Mouse (Mus musculus) lung, postnatal 0 days (tissue): ENCODE measurements around the gene Smpd2. TPM values are rescaled to one million over a fixed set of nuclear protein-coding genes. Genes with fewer than 3 reads are reported as not detected.
A peak's percentile ranks its signal among the peaks of the same experiment; 100 is the strongest.

Experiments used
- ATAC-seq: fragments of 200-750 bp; cut with Nextera tagmentation; 2 replicates; pipeline ENCODE4 v1.8.0; 2017; ENCODE audit warnings: moderate library complexity
- DNase-seq: peaks from one replicate; pipeline ENCODE4 v3.0.0-alpha.2; 2016; ENCODE audit warnings: low spot score
- H3K27ac ChIP-seq: fragments of 300-500 bp; sonication (generic); 2 replicates; pipeline ENCODE4 v1.5.1; 2014; ENCODE audit warnings: antibody characterized with exemption, mild to moderate bottlenecking, low read length, mixed read lengths
- H3K27me3 ChIP-seq: fragments of 300-500 bp; sonication (generic); replicated peaks from 2 replicates; pipeline ENCODE4 v1.6.1; 2014; ENCODE audit warnings: low read length, mixed read lengths; ENCODE audit not compliant: insufficient read depth
- H3K36me3 ChIP-seq: fragments of 300-500 bp; sonication (generic); 2 replicates; pipeline ENCODE4 v1.6.1; 2014; ENCODE audit warnings: low read length, mixed read lengths; ENCODE audit not compliant: insufficient read depth
- H3K4me1 ChIP-seq: fragments of 300-500 bp; sonication (generic); 2 replicates; pipeline ENCODE4 v1.6.1; 2014; ENCODE audit warnings: antibody characterized with exemption, low read depth, low read length, mixed read lengths; ENCODE audit not compliant: insufficient read depth
- H3K4me2 ChIP-seq: fragments of 300-500 bp; sonication (generic); replicated peaks from 2 replicates; pipeline ENCODE4 v1.6.1; 2014; ENCODE audit warnings: low read depth, mild to moderate bottlenecking, low read length, moderate library complexity, mixed read lengths
- H3K4me3 ChIP-seq: fragments of 300-500 bp; sonication (generic); 2 replicates; pipeline ENCODE4 v1.5.1; 2014; ENCODE audit warnings: low read depth, low read length
- H3K9ac ChIP-seq: fragments of 300-500 bp; sonication (generic); replicated peaks from 2 replicates; pipeline ENCODE4 v1.6.1; 2014; ENCODE audit warnings: low read depth, mild to moderate bottlenecking
- H3K9me3 ChIP-seq: fragments of 300-500 bp; sonication (generic); 2 replicates; pipeline ENCODE4 v1.6.1; 2016; ENCODE audit warnings: low read length, mixed read lengths
- CTCF ChIP-seq: IDR thresholded peaks from 2 replicates; pipeline ENCODE4 v1.5.1; 2016; ENCODE audit warnings: antibody characterized with exemption, mild to moderate bottlenecking
- EP300 ChIP-seq: IDR thresholded peaks from 2 replicates; pipeline ENCODE4 v1.6.1; 2016; ENCODE audit warnings: antibody characterized with exemption, mild to moderate bottlenecking, control low read depth
- WGBS: fragments of 180-500 bp; shearing (Covaris S2); extraction: QIAGEN DNeasy Blood & Tissue Kit; methylation state at CpG from one replicate; pipeline ENCODE4 v1.1.7; 2014; 5-methylcytosine and 5-hydroxymethylcytosine counted together
- polyA plus RNA-seq: library from polyadenylated mRNA; unstranded; fragments of >200 nt; fragmentation: Nextera tagmentation; extraction: Ambion mirVana; gene quantifications from 2 replicates; pipeline ENCODE4 v1.2.1, GENCODE M21; 2015

The Smpd2 gene
- polyA plus RNA-seq, 1 experiment from 2014 or later = 58.6 TPM

GRCm38 (mm10) chr10:41529972-41530371, 39.8 kb upstream of the Smpd2 start:
- Histone ChIP-seq H3K9ac (no peak overlapping the region), H3K27ac (no peak overlapping the region), H3K9me3 (no peaks in the 10 kb centered on the region), H3K4me3 (no peak overlapping the region), H3K27me3 (no peaks in the 10 kb centered on the region), H3K4me1 (no peaks in the 10 kb centered on the region), H3K4me2 (no peak overlapping the region), H3K36me3 (peaks cover 10% of the 10 kb centered on the region)
- ATAC-seq (no peak), DNase-seq (no peak)
- 89% methylated on average over 5 of the region's 5 CpGs for WGBS
- TF ChIP-seq EP300 = no peak
- no peak for TF ChIP-seq CTCF

GRCm38 (mm10) chr10:41525696-41526095, 35.5 kb upstream of the Smpd2 start:
- no peak overlapping the region for H3K4me3 ChIP-seq
- no peak overlapping the region for H3K4me2 ChIP-seq
- peaks cover 9% of the 10 kb centered on the region for H3K4me1 ChIP-seq
- peaks cover 10% of the 10 kb centered on the region for H3K36me3 ChIP-seq
- H3K27ac ChIP-seq = no peak overlapping the region
- no peaks in the 10 kb centered on the region for H3K27me3 ChIP-seq
- no peak overlapping the region for H3K9ac ChIP-seq
- WGBS = 77% methylated on average over 1 of the region's 1 CpGs
- no peak for ATAC-seq
- TF ChIP-seq CTCF = no peak
- no peak for TF ChIP-seq EP300
- no peaks in the 10 kb centered on the region for H3K9me3 ChIP-seq
- DNase-seq = no peak

GRCm38 (mm10) chr10:41523386-41523785, 33.2 kb upstream of the Smpd2 start:
- ATAC-seq (no peak), DNase-seq (peak; percentile 45)

DNA sequence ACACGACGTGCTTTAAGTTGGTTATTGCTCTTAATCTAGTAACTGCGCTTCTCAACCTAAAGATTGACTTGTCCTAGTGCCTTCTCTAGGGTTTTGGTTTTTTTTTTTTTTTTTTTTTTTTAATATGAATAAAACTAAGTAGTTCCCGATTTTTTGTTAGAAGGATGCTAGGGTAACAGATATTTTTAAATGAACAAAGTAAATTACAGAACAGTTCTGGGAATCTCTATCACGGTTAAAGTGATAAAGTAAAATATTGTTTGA, 30.2 kb upstream of the Smpd2 start:
- DNase-seq (no peak), ATAC-seq (no peak)
- Histone ChIP-seq H3K4me2 (peak overlapping the region; percentile 52), H3K4me3 (peak overlapping the region; percentile 98), H3K9me3 (no peaks in the 10 kb centered on the region), H3K27ac (no peak overlapping the region; the same call in 1 of the 2 replicates), H3K9ac (peak overlapping the region; percentile 95), H3K4me1 (peaks cover 10% of the 10 kb centered on the region), H3K36me3 (no peaks in the 10 kb centered on the region), H3K27me3 (no peaks in the 10 kb centered on the region)
- WGBS = 1% methylated on average over 5 of the region's 5 CpGs
- TF ChIP-seq CTCF = no peak
- no peak for TF ChIP-seq EP300

More at GRCm38 (mm10) chr10:41523386-41523785, 33.2 kb upstream of the Smpd2 start:
- no peaks in the 10 kb centered on the region for H3K27me3 ChIP-seq
- H3K4me2 ChIP-seq = no peak overlapping the region
- 39% methylated on average over 3 of the region's 3 CpGs for WGBS
- no peaks in the 10 kb centered on the region for H3K9me3 ChIP-seq
- H3K4me1 ChIP-seq = peaks cover 10% of the 10 kb centered on the region
- H3K27ac ChIP-seq = 0 out of 2 replicates have a peak overlapping the region, but pooled peaks have one; percentile 29
- peaks cover 5% of the 10 kb centered on the region for H3K36me3 ChIP-seq
- H3K9ac ChIP-seq = no peak overlapping the region
- TF ChIP-seq EP300 (no peak), CTCF (no peak)
- H3K4me3 ChIP-seq = no peak overlapping the region

- TF ChIP-seq CTCF (no peak), EP300 (no peak)
- ATAC-seq = peak; percentile 44
- WGBS = under 1% methylated on average over 61 of the region's 65 CpGs
- Histone ChIP-seq H3K4me1 (peaks cover 10% of the 10 kb centered on the region), H3K4me3 (peak overlapping the region; percentile 98), H3K36me3 (no peaks in the 10 kb centered on the region), H3K27ac (peak overlapping the region; percentile 99), H3K4me2 (peak overlapping the region; percentile 52), H3K27me3 (no peaks in the 10 kb centered on the region), H3K9ac (peak overlapping the region; percentile 95), H3K9me3 (no peaks in the 10 kb centered on the region)
- DNase-seq = peak; percentile 62
Measured at GRCm38 (mm10) chr10:41519640-41520409, 29.7 kb upstream of the Smpd2 start.

DNA sequence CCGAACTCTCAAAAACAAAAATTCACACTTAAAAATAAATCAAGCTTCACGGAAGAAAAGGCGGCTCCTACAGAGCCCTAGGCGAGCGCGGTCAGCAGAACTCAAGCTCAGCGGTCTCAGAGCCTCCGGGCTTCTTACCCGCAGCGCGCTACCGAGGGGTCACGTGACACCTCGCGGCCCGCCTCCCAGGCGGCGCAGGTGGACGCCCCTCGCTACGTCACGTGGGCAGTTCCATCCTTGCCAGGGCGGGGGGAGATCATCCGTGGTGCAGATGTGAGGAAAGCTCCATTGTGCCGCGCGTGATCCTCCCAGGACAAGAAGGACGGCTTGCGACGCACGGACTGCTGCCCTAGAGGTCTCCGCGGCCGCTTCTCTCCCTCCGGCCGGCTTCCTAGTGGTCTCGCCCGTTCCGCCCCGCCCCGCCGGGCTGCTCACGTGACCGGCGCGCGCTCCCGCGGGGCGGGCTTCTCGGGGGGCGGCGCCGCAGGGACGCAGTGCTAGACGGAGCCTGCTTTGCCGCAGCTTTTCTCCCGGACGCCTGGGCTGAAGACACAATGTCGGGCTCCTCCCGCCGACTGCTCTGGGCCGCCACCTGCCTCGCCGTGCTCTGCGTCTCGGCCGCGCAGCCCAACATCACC, 28.9 kb upstream of the Smpd2 start, which contains the start of gene Cd164:
TSS of gene Cd164 (plus strand) at position 434 of the 638 bp plus-strand sequence.
- ATAC-seq = peak; percentile 93
- H3K9ac ChIP-seq = peak within 1 kb of the TSS; percentile 95
- peak within 1 kb of the TSS; percentile 52 for H3K4me2 ChIP-seq
- peak within 1 kb of the TSS; percentile 98 for H3K4me3 ChIP-seq
- H3K9me3 ChIP-seq = no peaks in the 10 kb centered on the region
- H3K36me3 ChIP-seq = no peaks in the 10 kb centered on the region
- H3K4me1 ChIP-seq = peaks cover 10% of the 10 kb centered on the region
- TF ChIP-seq EP300 (0 out of 2 replicates have a peak, but pooled peaks have one; percentile 19), CTCF (no peak)
- 1% methylated on average over 48 of the region's 69 CpGs for WGBS
- H3K27ac ChIP-seq = peak within 1 kb of the TSS; percentile 99
- DNase-seq = peak; percentile 96
- no peaks in the 10 kb centered on the region for H3K27me3 ChIP-seq
